Mouse (Mus musculus) C2C12 (cell line): ENCODE data around the gene Pip5kl1. TPM values are rescaled to one million over a fixed set of nuclear protein-coding genes. Genes with fewer than 3 reads are reported as not detected.

Experiments used
- H3K27me3 ChIP-seq: one replicate; pipeline ENCODE4 v1.6.1; 2011; ENCODE audit not compliant: control insufficient read depth, insufficient read depth, insufficient read length
- H3K36me3 ChIP-seq: one replicate; pipeline ENCODE4 v1.6.1; 2011; ENCODE audit not compliant: control insufficient read depth, insufficient read depth
- H3K4me3 ChIP-seq: one replicate; pipeline ENCODE4 v1.5.1; 2011; ENCODE audit warnings: mild to moderate bottlenecking, control low read depth; ENCODE audit not compliant: poor library complexity, insufficient read depth, severe bottlenecking
- H3K79me2 ChIP-seq: one replicate; pipeline ENCODE4 v1.6.1; 2011; ENCODE audit not compliant: control insufficient read depth, insufficient read depth
- H3K79me3 ChIP-seq: one replicate; pipeline ENCODE4 v1.6.1; 2011; ENCODE audit warnings: low read depth, control low read depth
- H3ac ChIP-seq: one replicate; pipeline ENCODE3; 2011; ENCODE audit warnings: low read depth; ENCODE audit not compliant: control insufficient read depth, insufficient read length
- CEBPB ChIP-seq: IDR thresholded peaks from one replicate; pipeline ENCODE4 v1.6.1; 2011; ENCODE audit warnings: low read depth, mild to moderate bottlenecking, control low read depth, moderate library complexity
- CTCF ChIP-seq: IDR thresholded peaks from one replicate; pipeline ENCODE4 v1.5.1; 2011; ENCODE audit not compliant: control insufficient read depth, insufficient read depth, insufficient read length
- FOSL1 ChIP-seq: IDR thresholded peaks from one replicate; pipeline ENCODE4 v1.8.0; 2011; ENCODE audit warnings: mild to moderate bottlenecking, low read length; ENCODE audit not compliant: poor library complexity, insufficient read depth, severe bottlenecking
- MAX ChIP-seq: IDR thresholded peaks from one replicate; pipeline ENCODE4 v1.6.1; 2011; ENCODE audit warnings: mild to moderate bottlenecking, control low read depth
- MYOD1 ChIP-seq: IDR thresholded peaks from one replicate; pipeline ENCODE4 v1.6.1; 2011; ENCODE audit warnings: low read depth; ENCODE audit not compliant: control insufficient read depth, insufficient read length
- MYOG ChIP-seq: IDR thresholded peaks from one replicate; pipeline ENCODE4 v1.6.1; 2011; ENCODE audit not compliant: control insufficient read depth, insufficient read length; ENCODE audit errors: extremely low read depth
- USF1 ChIP-seq: IDR thresholded peaks from one replicate; pipeline ENCODE4 v1.6.1; 2011; ENCODE audit warnings: low read depth, mild to moderate bottlenecking, control low read depth, moderate library complexity
- polyA plus RNA-seq: library from polyadenylated mRNA; unstranded; fragments of >200 nt; fragmentation: generic; extraction: Trizol; gene quantifications from one replicate; pipeline ENCODE4 v1.2.1, GENCODE M21; 2012; ENCODE audit warnings: missing spikeins

Gene Pip5kl1
- polyA plus RNA-seq, 1 experiment, result 0.05 TPM

GRCm38 (mm10) chr2:32543031-32543449 is 31.6 kb upstream of the Pip5kl1 start:
- TF ChIP-seq USF1 (no peak), FOSL1 (no peak)
- no peaks in the 10 kb centered on the region for H3K79me2 ChIP-seq
- H3K27me3 ChIP-seq, result no peaks in the 10 kb centered on the region
- no peak overlapping the region for H3ac ChIP-seq
- no peaks in the 10 kb centered on the region for H3K79me3 ChIP-seq
- no peak overlapping the region for H3K4me3 ChIP-seq
- H3K36me3 ChIP-seq, result no peaks in the 10 kb centered on the region

GRCm38 (mm10) chr2:32546951-32547350 is 27.6 kb upstream of the Pip5kl1 start:
- H3ac ChIP-seq, result no peak overlapping the region

DNA sequence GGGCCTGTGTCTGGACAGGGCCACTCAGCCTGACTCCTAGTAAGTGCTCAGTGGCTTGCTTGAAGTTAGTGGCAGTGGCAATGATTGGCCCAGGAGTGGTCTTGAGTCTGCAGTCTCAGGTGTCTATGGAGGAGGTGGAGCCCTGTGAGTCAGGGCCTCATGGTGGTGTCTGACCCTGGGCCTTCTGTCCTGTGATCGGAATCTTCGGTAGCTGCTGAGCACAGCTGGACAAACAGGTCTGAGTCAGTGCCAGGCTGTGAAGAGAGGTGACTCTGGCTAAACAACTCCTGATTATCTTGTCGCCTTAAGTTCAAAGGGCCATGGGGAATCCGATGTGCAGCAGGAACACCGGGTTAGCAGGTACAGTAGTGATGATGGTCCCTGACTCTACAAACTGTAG is 27.2 kb upstream of the Pip5kl1 start:
- H3K27me3 ChIP-seq, result no peaks in the 10 kb centered on the region
- H3K79me2 ChIP-seq, result no peaks in the 10 kb centered on the region
- H3K36me3 ChIP-seq, result no peaks in the 10 kb centered on the region
- TF ChIP-seq USF1 (no peak), MYOG (no peak), MYOD1 (peak; percentile 67), CEBPB (no peak)
- H3K4me3 ChIP-seq, result no peak overlapping the region
- H3K79me3 ChIP-seq, result no peaks in the 10 kb centered on the region
- H3ac ChIP-seq, result no peak overlapping the region

More at GRCm38 (mm10) chr2:32546951-32547350, 27.6 kb upstream of the Pip5kl1 start:
- Histone ChIP-seq H3K79me3 (no peaks in the 10 kb centered on the region), H3K27me3 (no peaks in the 10 kb centered on the region), H3K36me3 (no peaks in the 10 kb centered on the region), H3K79me2 (no peaks in the 10 kb centered on the region), H3K4me3 (no peak overlapping the region)
- no peak for TF ChIP-seq USF1
- TF ChIP-seq MYOD1, result no peak
- TF ChIP-seq MYOG, result no peak
- no peak for TF ChIP-seq CEBPB
- no peak for TF ChIP-seq MAX
- TF ChIP-seq FOSL1, result no peak
- no peak for TF ChIP-seq CTCF

DNA sequence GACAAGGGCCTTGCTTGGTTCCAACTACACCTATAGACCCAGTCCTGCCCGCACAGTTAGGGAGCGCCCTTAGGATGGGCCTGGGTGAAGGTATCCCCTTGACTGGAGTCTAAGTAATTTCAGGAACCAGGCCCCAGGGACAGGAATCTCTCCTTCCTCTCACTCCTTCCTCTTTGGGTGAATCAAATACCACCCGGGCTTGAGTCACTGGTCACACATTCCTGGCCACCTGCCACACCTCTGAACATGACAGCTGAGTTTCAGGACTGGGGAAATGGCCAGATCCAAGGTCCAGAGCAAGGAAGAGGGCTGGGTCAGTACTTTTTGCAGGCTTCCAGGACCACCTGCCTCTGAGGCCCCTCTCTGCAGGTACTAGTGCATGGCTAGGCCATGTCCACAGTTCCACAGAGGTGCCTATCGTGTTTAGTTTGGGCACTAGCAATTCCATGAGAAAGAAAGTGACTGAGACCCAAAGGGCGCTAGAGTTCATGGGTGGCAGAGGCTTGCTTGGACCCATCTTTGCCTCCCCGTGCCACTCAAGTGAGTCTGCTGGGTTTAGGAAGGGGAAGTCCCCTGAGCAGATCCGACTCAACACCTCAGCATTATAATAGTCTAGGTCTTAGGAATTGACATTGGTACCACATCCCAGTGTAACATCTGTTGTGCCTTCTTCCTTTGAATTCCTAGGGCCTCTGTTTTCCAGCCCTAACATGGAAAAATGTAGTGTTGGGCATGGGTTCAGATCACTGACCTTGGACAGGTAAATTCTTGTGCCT is 26.4 kb upstream of the Pip5kl1 start:
- H3K27me3 ChIP-seq, result no peaks in the 10 kb centered on the region
- no peak overlapping the region for H3K4me3 ChIP-seq
- no peaks in the 10 kb centered on the region for H3K79me3 ChIP-seq
- TF ChIP-seq FOSL1 (no peak), MYOD1 (peak; percentile 68)
- no peaks in the 10 kb centered on the region for H3K79me2 ChIP-seq
- no peaks in the 10 kb centered on the region for H3K36me3 ChIP-seq
- no peak overlapping the region for H3ac ChIP-seq

DNA sequence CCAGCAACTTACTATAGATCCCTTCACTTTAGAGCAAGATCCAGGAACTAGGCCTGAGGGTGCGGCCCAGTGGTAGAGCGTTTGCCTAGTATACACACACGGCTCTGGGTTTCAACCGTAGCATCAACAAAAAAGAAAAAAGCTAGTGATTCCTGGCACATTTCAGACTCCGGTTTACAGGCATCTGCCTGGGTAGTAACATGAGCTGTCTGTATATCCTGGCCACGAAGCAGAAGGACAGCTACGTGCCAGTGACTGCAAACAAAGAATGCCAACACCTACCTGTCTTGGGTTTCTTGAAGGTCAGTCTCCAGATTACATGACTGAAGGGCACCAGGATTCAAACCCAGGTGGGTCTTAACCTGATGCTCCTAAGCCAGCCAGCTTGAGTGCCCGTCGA is 25.4 kb upstream of the Pip5kl1 start:
- Histone ChIP-seq H3K79me2 (no peaks in the 10 kb centered on the region), H3K79me3 (no peaks in the 10 kb centered on the region), H3K4me3 (no peak overlapping the region), H3K36me3 (no peaks in the 10 kb centered on the region), H3ac (no peak overlapping the region), H3K27me3 (no peaks in the 10 kb centered on the region)
- TF ChIP-seq MYOG (no peak), CEBPB (no peak), FOSL1 (no peak), USF1 (no peak), MAX (no peak), CTCF (no peak)

DNA sequence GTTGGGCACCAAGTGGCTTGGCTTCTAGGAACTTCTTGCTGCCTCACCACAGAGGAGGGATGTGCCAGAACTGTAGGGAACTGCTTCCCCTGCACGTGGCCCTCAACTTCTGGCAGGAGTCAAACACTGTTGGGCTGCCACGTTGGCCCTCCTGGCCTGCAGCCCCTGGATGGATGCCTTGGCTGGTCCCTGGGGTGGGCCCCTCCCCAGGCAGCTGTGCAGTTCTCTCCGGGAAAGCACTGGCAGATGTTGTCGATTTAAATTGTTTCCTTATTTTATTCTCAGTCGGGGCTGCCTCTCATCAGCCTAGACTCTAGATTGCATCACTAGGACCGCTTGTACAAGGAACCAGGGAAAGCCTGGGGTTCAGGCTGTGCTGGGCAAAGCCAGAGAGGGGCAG is 24.8 kb upstream of the Pip5kl1 start:
- no peaks in the 10 kb centered on the region for H3K27me3 ChIP-seq
- H3K4me3 ChIP-seq, result no peak overlapping the region
- no peaks in the 10 kb centered on the region for H3K79me2 ChIP-seq
- no peaks in the 10 kb centered on the region for H3K36me3 ChIP-seq
- no peak for TF ChIP-seq MAX
- TF ChIP-seq CTCF, result no peak
- no peaks in the 10 kb centered on the region for H3K79me3 ChIP-seq
- H3ac ChIP-seq, result no peak overlapping the region
